Mouse (Mus musculus) midbrain, embryonic 12.5 days (tissue): ENCODE results near the gene Fam71a. TPM values are rescaled to one million over a fixed set of nuclear protein-coding genes. Genes with fewer than 3 reads are reported as not detected.

Experiments
- ATAC-seq: fragments of 200-750 bp; cut with Nextera tagmentation; 2 replicates; pipeline ENCODE4 v1.8.0; 2017; ENCODE audit warnings: low read depth, moderate TSS enrichment, moderate library complexity; ENCODE audit not compliant: low FRiP score
- H3K27ac ChIP-seq: fragments of 300-500 bp; sonication (generic); replicated peaks from 2 replicates; pipeline ENCODE4 v1.5.1; 2016; ENCODE audit warnings: mild to moderate bottlenecking
- H3K27me3 ChIP-seq: fragments of 300-500 bp; sonication (generic); 2 replicates; pipeline ENCODE4 v1.6.1; 2016; ENCODE audit warnings: mild to moderate bottlenecking
- H3K36me3 ChIP-seq: fragments of 300-500 bp; sonication (generic); 2 replicates; pipeline ENCODE4 v1.6.1; 2016
- H3K4me1 ChIP-seq: fragments of 300-500 bp; sonication (generic); 2 replicates; pipeline ENCODE4 v1.6.1; 2016
- H3K4me2 ChIP-seq: fragments of 300-500 bp; sonication (generic); replicated peaks from 2 replicates; pipeline ENCODE4 v1.6.1; 2016; ENCODE audit warnings: mild to moderate bottlenecking, moderate library complexity
- H3K4me3 ChIP-seq: fragments of 300-500 bp; sonication (generic); 2 replicates; pipeline ENCODE4 v1.5.1; 2016; ENCODE audit warnings: mild to moderate bottlenecking
- H3K9ac ChIP-seq: fragments of 300-500 bp; sonication (generic); replicated peaks from 2 replicates; pipeline ENCODE4 v1.6.1; 2016; ENCODE audit warnings: mild to moderate bottlenecking, moderate library complexity
- H3K9me3 ChIP-seq: fragments of 300-500 bp; sonication (generic); 2 replicates; pipeline ENCODE4 v1.6.1; 2016; ENCODE audit warnings: mild to moderate bottlenecking
- WGBS: fragments of 180-500 bp; shearing (Covaris S2); methylation state at CpG from one replicate; pipeline ENCODE4 v1.1.7; 2016; 5-methylcytosine and 5-hydroxymethylcytosine counted together
- polyA plus RNA-seq: library from polyadenylated mRNA; unstranded; fragments of >200 nt; fragmentation: Nextera tagmentation; extraction: Ambion mirVana; gene quantifications from 2 replicates; pipeline ENCODE4 v1.2.1, GENCODE M21; 2016

Gene Fam71a
- polyA plus RNA-seq = not detected in 2 replicates

DNA sequence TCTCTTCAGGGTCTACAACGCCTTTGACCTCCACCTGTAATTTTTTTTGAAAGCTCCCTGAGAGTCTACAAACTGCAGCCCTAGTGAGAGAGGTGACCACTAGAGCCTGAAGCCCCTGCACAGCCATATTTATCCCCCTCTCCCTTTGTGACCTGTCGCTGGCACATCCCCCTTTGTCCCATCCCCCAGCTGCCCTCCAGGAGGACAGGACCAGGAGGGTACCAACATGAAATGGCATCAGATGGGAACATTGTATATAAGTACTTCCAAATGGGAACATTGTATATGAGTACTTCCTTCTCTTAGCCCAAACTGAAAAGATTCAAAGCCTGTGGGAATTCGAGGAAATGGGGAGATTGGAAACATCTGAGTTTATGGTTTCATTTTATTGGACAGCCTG lies at the start of gene Fam71a:
TSS of gene Fam71a (minus strand) at position 101 of the 400 bp plus-strand sequence.
- Histone ChIP-seq H3K4me3 (no peak within 1 kb of the TSS), H3K9me3 (no peaks in the 10 kb centered on the region), H3K4me2 (no peak within 1 kb of the TSS), H3K9ac (no peak within 1 kb of the TSS), H3K27ac (no peak within 1 kb of the TSS), H3K36me3 (no peaks in the 10 kb centered on the region), H3K4me1 (no peaks in the 10 kb centered on the region; the same call in 1 of the 2 replicates), H3K27me3 (no peaks in the 10 kb centered on the region)
- no peak for ATAC-seq
- WGBS = 82% methylated on average over 3 of the region's 3 CpGs

DNA sequence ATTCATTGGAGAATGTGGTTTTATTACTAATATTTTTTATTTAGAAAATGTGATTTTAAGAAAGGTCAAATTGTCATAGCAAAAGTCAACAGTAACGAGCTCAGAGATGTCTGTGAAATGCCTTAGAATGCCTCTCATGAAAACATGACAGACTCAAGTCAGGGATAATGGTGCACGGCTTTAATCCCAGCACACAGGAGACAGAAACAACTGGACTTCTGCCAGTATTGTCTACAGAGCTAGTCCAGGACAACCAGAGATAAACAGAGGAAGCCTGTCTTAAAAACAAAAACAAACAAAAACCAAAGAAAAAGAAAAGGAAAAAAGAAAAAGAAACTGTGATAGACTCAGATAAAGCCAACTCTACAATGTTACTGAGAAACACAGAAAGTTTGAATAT lies 46.5 kb upstream of the Fam71a start:
- no peak overlapping the region for H3K4me2 ChIP-seq
- ATAC-seq = no peak
- no peak overlapping the region for H3K9ac ChIP-seq
- H3K36me3 ChIP-seq = no peaks in the 10 kb centered on the region
- peaks cover 2% of the 10 kb centered on the region for H3K4me1 ChIP-seq
- H3K27ac ChIP-seq = no peak overlapping the region
- WGBS = 63% methylated on average over 2 of the region's 2 CpGs
- H3K9me3 ChIP-seq = no peaks in the 10 kb centered on the region
- H3K27me3 ChIP-seq = no peaks in the 10 kb centered on the region
- no peak overlapping the region for H3K4me3 ChIP-seq

DNA sequence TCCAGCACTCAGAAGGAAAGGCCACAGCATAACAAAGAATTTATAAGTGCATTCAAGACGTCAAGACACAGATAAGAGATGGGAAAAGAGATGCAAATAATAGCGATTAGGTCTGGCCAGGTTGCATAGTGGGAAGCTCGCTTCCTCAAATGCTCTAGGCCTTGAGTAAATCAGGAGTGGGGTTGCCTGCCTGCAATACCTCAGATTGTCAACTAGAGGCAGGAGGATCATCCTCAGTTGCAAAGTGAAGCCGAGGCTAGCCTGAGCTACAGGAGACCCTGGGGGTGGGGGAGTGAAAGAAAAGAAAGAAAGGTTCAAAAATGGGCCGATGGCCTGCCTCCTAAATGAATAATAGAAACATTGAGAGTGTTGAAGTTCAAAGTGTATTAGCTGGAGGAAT lies 41.2 kb upstream of the Fam71a start:
- ATAC-seq = no peak
- 80% methylated on average over 5 of the region's 5 CpGs for WGBS
- H3K36me3 ChIP-seq = no peaks in the 10 kb centered on the region

DNA sequence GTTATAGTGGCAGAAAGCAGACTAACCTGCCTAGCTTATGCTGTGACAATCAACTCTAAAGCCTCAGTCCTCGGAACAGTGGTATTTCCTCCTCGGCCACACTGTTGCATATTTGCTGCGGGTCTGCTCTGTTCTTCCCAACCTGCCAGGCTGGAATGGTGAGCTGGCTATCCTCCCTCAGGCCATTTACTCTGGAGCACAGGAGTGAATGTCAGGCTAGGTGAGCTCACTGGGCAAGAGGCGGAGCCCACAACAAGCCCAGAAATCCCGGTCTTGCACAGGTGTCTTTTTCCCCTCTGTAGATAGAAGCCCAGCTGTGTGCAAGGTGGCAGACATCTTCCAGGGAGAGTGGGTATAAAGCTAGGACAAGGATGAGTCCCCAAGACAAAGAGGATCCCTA lies 40.3 kb upstream of the Fam71a start:
- Histone ChIP-seq H3K4me3 (no peak overlapping the region), H3K9ac (no peak overlapping the region), H3K9me3 (no peaks in the 10 kb centered on the region), H3K4me1 (no peaks in the 10 kb centered on the region), H3K27ac (no peak overlapping the region), H3K4me2 (no peak overlapping the region), H3K36me3 (no peaks in the 10 kb centered on the region), H3K27me3 (no peaks in the 10 kb centered on the region)
- ATAC-seq = no peak
- WGBS = 82% methylated on average over 5 of the region's 5 CpGs

More for the DNA sequence above, 41.2 kb upstream of the Fam71a start:
- Histone ChIP-seq H3K4me1 (no peaks in the 10 kb centered on the region), H3K27ac (no peak overlapping the region), H3K4me2 (no peak overlapping the region), H3K4me3 (no peak overlapping the region), H3K9me3 (no peaks in the 10 kb centered on the region), H3K27me3 (no peaks in the 10 kb centered on the region), H3K9ac (no peak overlapping the region)

DNA sequence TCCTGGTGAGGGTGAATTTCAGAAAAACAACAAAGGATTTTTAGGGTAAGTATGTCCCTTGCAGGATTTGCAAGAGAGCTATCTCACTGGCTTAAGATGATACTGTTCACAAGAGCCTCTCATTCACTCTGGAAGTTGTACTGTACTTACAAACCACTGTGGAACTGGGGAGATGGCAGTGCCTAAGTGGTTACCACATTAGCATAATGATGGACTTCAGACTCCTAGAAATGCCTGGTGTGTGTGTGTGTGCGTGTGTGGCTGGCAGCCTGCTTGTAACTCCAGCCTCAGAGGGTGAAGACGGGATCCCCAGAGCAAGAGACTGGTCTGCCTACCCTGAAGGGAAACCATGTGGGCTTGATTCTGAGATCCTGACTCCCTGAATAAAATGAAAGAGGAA lies 38.9 kb upstream of the Fam71a start:
- Histone ChIP-seq H3K27ac (no peak overlapping the region), H3K4me2 (no peak overlapping the region), H3K4me3 (no peak overlapping the region), H3K9ac (no peak overlapping the region), H3K36me3 (no peaks in the 10 kb centered on the region), H3K4me1 (no peaks in the 10 kb centered on the region), H3K9me3 (no peaks in the 10 kb centered on the region), H3K27me3 (no peaks in the 10 kb centered on the region)
- ATAC-seq = no peak
- WGBS = 79% methylated on average over 2 of the region's 2 CpGs

DNA sequence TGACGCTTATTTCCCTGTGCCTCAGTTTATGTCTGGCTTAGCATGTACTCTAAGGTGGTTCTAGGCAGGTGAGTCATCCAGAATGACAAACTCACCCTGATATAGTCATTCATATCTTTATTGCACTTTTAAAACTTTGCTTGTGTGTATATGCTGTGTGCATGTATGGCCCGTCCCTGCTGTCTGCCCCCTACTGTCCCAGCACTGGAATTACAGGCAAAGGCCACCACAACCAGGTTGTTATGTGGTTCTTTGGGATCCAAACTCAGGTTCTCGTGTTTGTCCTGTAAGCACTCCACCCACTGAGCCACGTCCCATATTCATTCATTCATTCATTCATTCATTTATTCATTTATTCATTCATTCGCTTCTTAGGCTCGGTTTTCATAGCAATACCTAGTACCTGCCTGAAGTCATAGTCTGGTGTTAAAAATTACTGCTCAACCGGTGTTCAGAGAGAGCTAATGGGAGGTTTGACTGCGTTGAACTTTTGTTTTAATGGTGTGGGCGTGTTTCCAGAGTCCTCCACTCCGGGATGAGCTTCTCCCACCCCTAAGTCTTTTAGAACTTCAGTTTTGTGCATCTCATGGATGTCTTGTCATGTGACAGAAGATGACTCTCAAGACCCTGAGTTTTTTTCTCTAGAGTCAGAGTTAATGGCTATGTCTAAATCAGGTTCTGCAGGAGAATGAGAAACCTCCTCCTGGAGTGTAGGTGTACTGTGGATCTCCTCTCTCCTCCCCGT lies 37.8 kb upstream of the Fam71a start:
- no peak for ATAC-seq
- Histone ChIP-seq H3K9ac (no peak overlapping the region), H3K9me3 (no peaks in the 10 kb centered on the region), H3K36me3 (no peaks in the 10 kb centered on the region), H3K27me3 (no peaks in the 10 kb centered on the region), H3K4me1 (no peaks in the 10 kb centered on the region), H3K4me2 (no peak overlapping the region), H3K4me3 (no peak overlapping the region), H3K27ac (no peak overlapping the region)
- 84% methylated on average over 11 of the region's 11 CpGs for WGBS

DNA sequence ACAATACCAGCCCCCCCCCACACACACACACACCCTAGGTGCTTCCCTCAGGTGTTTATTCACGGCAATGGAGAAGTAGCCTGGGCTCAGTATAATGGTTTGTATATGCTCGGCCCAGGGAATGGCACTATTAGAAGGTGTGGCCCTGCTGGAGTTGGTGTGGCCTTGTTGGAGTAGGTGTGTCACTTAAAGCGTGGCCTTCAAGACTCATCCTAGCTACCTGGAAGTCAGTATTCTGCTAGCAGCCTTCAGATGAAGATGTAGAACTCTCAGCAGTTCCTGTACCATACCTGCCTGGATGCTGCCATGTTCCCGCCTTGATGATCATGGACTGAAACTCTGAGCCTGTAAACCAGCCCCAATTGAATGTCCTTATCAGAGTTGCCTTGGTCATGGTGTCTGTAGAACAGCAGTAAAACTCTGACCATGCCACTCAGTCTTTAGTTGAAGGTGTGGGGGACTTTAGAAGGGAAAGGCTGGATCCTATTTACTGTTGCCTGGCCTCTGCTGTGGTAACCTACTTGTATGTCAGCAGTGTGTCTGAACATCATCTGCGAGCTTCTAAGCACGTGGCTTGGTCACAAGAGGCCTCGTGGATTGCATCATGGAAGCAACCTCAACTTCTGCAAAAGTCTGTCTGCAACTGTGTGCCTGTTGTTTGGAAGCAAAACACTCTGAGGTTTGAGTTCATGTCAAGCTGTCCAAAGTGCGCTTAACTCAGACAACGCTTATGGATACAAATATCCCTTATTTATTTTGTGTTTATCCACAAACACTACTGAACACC lies 36.4 kb upstream of the Fam71a start:
- H3K36me3 ChIP-seq = no peaks in the 10 kb centered on the region
- no peak overlapping the region for H3K27ac ChIP-seq
- H3K27me3 ChIP-seq = no peaks in the 10 kb centered on the region
- no peak overlapping the region for H3K9ac ChIP-seq
- H3K4me3 ChIP-seq = no peak overlapping the region
- no peak for ATAC-seq
- H3K4me2 ChIP-seq = no peak overlapping the region
- H3K9me3 ChIP-seq = no peaks in the 10 kb centered on the region
- 86% methylated on average over 9 of the region's 9 CpGs for WGBS
- no peaks in the 10 kb centered on the region for H3K4me1 ChIP-seq

DNA sequence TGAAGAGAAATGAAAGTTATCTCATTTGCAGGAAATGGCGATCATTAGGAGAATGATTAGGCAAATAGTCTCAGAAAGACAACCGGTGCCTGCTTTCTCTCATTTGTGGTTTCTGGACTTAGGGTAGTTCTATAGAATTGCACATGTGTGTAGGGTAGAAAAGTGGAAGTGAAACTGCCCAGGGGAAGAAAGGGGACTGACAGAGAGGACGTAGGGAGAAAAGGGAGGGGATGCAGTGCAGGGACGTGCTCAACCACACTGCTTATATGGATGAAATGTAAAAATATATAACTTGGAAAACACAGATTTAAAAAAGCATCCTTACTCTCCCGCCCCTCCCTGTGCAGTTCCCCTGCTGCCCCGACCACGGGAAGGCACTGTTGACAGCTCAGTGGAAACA lies 33.3 kb upstream of the Fam71a start:
- H3K9ac ChIP-seq = no peak overlapping the region
- WGBS = 72% methylated on average over 7 of the region's 7 CpGs
- H3K27me3 ChIP-seq = peaks cover 6% of the 10 kb centered on the region; the same call in 1 of the 2 replicates
- H3K4me3 ChIP-seq = no peak overlapping the region
- H3K4me2 ChIP-seq = no peak overlapping the region
- no peaks in the 10 kb centered on the region for H3K4me1 ChIP-seq
- H3K36me3 ChIP-seq = no peaks in the 10 kb centered on the region
- no peak for ATAC-seq
- no peaks in the 10 kb centered on the region for H3K9me3 ChIP-seq
- no peak overlapping the region for H3K27ac ChIP-seq

DNA sequence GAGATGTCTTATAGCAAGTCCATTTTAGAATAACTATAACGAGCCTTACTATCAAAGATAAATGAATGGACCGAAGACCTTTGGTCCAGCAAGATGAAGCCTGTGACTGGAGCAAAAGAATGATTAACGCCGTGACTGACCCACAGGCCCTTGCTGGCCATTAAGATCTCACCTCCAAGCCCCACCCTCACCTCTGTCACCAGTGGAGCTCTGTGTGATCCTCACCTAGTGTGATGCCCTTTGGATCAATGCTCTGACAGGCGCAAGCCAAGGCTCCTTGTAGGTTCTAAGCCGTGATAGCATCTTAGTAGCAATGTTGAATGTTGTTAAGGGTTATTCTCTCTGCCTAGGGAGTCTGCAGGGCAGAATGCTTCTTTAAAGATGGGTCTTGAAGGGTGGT lies 31.4 kb upstream of the Fam71a start:
- WGBS = 93% methylated on average over 6 of the region's 6 CpGs
- Histone ChIP-seq H3K4me3 (no peak overlapping the region), H3K9ac (no peak overlapping the region), H3K4me1 (no peaks in the 10 kb centered on the region), H3K36me3 (no peaks in the 10 kb centered on the region), H3K27me3 (peaks cover 21% of the 10 kb centered on the region), H3K27ac (no peak overlapping the region), H3K4me2 (no peak overlapping the region), H3K9me3 (no peaks in the 10 kb centered on the region)
- no peak for ATAC-seq

DNA sequence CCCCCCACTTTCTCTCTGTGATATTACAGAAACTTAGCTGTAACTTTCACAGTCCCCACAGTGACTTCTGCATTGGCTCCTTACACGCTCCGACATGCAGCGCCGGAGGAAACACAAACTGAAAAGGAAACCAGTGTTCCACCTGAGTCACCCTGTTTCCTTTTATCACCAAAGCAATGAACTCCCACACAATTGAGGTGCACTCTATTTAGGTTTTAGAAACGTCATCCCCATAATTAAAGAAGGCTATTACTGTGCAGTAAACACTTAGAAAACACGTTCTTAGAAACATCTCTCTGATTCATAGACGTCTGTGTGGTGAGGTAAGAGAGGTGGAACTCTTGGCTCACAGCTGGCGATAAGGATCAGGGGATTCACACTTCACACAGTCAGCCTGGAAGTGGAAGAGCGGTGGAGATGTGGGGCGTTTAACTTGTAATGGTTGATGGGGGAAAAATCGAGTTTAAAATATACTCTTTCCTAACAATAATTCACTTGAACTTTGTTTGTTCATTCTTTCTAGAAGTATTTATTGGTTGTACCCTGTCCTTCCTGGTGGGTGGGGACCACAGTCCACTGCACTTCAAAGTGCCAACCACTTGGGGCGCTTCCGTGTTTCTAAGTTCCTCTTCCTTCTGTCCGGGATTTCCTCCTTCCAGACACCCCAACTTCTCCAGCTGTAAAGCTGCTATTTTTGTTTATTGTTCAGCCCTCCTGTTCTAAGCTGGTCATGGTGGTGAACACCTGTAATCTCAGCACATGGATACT lies 29.2 kb upstream of the Fam71a start:
- no peak overlapping the region for H3K4me3 ChIP-seq
- no peak overlapping the region for H3K27ac ChIP-seq
- no peak overlapping the region for H3K9ac ChIP-seq
- H3K36me3 ChIP-seq = no peaks in the 10 kb centered on the region
- peaks cover 38% of the 10 kb centered on the region for H3K27me3 ChIP-seq
- ATAC-seq = no peak
- H3K4me1 ChIP-seq = peaks cover 12% of the 10 kb centered on the region
- H3K9me3 ChIP-seq = no peaks in the 10 kb centered on the region
- no peak overlapping the region for H3K4me2 ChIP-seq
- WGBS = 59% methylated on average over 14 of the region's 14 CpGs

DNA sequence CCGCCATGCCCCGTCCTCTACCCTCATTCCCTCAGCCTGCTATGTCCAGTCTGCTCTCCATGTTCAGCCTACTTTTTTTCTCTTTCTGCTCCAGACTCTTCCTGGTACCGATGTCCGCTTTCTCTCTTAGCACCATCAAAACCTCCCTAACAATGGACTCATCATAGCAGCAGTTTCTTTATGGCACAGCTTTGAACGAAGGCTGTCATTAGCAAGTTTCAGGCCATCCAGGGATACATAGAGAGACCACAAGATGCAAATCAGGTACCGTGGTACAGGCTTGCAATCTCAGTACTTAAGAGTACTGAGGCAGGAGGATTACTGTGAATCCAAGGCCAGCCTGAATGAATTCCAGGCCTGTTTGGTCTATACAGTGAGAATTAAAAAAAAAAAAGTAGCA lies 28.1 kb upstream of the Fam71a start:
- H3K27ac ChIP-seq = no peak overlapping the region
- peaks cover 12% of the 10 kb centered on the region for H3K4me1 ChIP-seq
- H3K9ac ChIP-seq = no peak overlapping the region
- no peak overlapping the region for H3K4me2 ChIP-seq
- no peaks in the 10 kb centered on the region for H3K36me3 ChIP-seq
- no peak overlapping the region for H3K4me3 ChIP-seq
- no peaks in the 10 kb centered on the region for H3K9me3 ChIP-seq
- WGBS = 83% methylated on average over 6 of the region's 6 CpGs
- H3K27me3 ChIP-seq = peaks cover 47% of the 10 kb centered on the region
- no peak for ATAC-seq

DNA sequence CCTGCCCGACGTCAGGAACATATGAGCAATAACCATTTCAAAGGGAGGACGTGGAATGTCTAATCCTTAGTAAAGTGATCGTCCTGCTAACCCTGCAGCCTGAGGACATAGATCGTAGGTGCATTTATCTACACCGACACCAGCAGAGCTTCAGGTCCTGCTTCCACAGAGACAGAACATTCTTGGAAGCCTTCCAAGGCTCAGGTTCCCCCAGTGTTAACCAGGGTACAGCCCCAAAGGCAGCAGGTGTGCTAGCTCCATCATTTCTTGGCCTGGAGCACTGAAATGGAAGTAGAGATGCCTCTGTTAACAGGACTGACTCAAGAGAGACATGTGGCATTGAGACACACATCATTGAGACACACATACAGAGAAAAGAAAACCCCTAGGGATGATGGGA lies 27.6 kb upstream of the Fam71a start:
- Histone ChIP-seq H3K27ac (no peak overlapping the region), H3K4me3 (no peak overlapping the region), H3K4me2 (no peak overlapping the region), H3K36me3 (no peaks in the 10 kb centered on the region), H3K27me3 (peaks cover 52% of the 10 kb centered on the region), H3K9me3 (no peaks in the 10 kb centered on the region), H3K4me1 (peaks cover 12% of the 10 kb centered on the region), H3K9ac (no peak overlapping the region)
- no peak for ATAC-seq
- 53% methylated on average over 6 of the region's 6 CpGs for WGBS
